Mouse (Mus musculus): ENCODE data around the gene Zkscan5. TPM values are rescaled to one million over a fixed set of nuclear protein-coding genes. Genes with fewer than 3 reads are reported as not detected.
A peak's percentile ranks its signal among the peaks of the same experiment; 100 is the strongest.
"Not testable (repeated sequence)": the region's sequence is repeated elsewhere in the genome, so short reads cannot be mapped to it uniquely, and the experiment has no call there.

Gene Zkscan5
- polyA plus RNA-seq, 1 experiment, result 7.8 TPM

GRCm38 (mm10) chr5:145190373-145190772 lies 14.0 kb upstream of the Zkscan5 start:
- Histone ChIP-seq H3K4me1 (ENCODE audit: control insufficient read depth, insufficient read depth, low read length) (peaks cover 18% of the 10 kb centered on the region), H3K4me3 (ENCODE audit: insufficient read depth, low read length) (peak overlapping the region; percentile 88), H3K27ac (ENCODE audit: insufficient read depth, low read depth, low read length) (peak overlapping the region; percentile 70; the same call in 1 of the 2 replicates)
- TF ChIP-seq POLR2A (IDR thresholded peaks at IDR 0.05; ENCODE audit: borderline replicate concordance, low read depth, low read length) (no peak), CTCF (IDR thresholded peaks at IDR 0.05; ENCODE audit: low read depth, low read length) (no peak)

GRCm38 (mm10) chr5:145190875-145191798 lies 13.2 kb upstream of the Zkscan5 start:
- peak overlapping the region; percentile 88 for H3K4me3 ChIP-seq (ENCODE audit: insufficient read depth, low read length)
- peaks cover 16% of the 10 kb centered on the region for H3K4me1 ChIP-seq (ENCODE audit: control insufficient read depth, insufficient read depth, low read length)
- TF ChIP-seq POLR2A (IDR thresholded peaks at IDR 0.05; ENCODE audit: borderline replicate concordance, low read depth, low read length) (0 out of 2 replicates have a peak, but pooled peaks have one; percentile 37), CTCF (IDR thresholded peaks at IDR 0.05; ENCODE audit: low read depth, low read length) (no peak)
- H3K27ac ChIP-seq (ENCODE audit: insufficient read depth, low read depth, low read length), result peak overlapping the region; percentile 70

GRCm38 (mm10) chr5:145191962-145192361 lies 12.4 kb upstream of the Zkscan5 start, which contains the start of gene Atp5j2:
Gene Atp5j2, minus strand, starts transcription at chr5:145192062.
- Histone ChIP-seq H3K4me3 (ENCODE audit: insufficient read depth, low read length) (peak within 1 kb of the TSS; percentile 88), H3K4me1 (ENCODE audit: control insufficient read depth, insufficient read depth, low read length) (peaks cover 16% of the 10 kb centered on the region), H3K27ac (ENCODE audit: insufficient read depth, low read depth, low read length) (peak within 1 kb of the TSS; percentile 70)
- no peak for TF ChIP-seq POLR2A (IDR thresholded peaks at IDR 0.05; ENCODE audit: borderline replicate concordance, low read depth, low read length)
- no peak for TF ChIP-seq CTCF (IDR thresholded peaks at IDR 0.05; ENCODE audit: low read depth, low read length)

GRCm38 (mm10) chr5:145200387-145200786 lies 4.0 kb upstream of the Zkscan5 start:
- TF ChIP-seq CTCF (IDR thresholded peaks at IDR 0.05; ENCODE audit: low read depth, low read length) (no peak), POLR2A (IDR thresholded peaks at IDR 0.05; ENCODE audit: borderline replicate concordance, low read depth, low read length) (no peak)
- peak overlapping the region; percentile 56 for H3K4me3 ChIP-seq (ENCODE audit: insufficient read depth, low read length)
- peaks cover 11% of the 10 kb centered on the region for H3K4me1 ChIP-seq (ENCODE audit: control insufficient read depth, insufficient read depth, low read length)

GRCm38 (mm10) chr5:145201321-145201991 lies 2.9 kb upstream of the Zkscan5 start, which contains the start of gene Zkscan14:
Gene Zkscan14, minus strand, starts transcription at chr5:145201868.
- TF ChIP-seq CTCF (IDR thresholded peaks at IDR 0.05; ENCODE audit: low read depth, low read length) (peak; percentile 14; the same call in 1 of the 2 replicates), POLR2A (IDR thresholded peaks at IDR 0.05; ENCODE audit: borderline replicate concordance, low read depth, low read length) (no peak)
- Histone ChIP-seq H3K27ac (ENCODE audit: insufficient read depth, low read depth, low read length) (peak within 1 kb of the TSS; percentile 88), H3K4me1 (ENCODE audit: control insufficient read depth, insufficient read depth, low read length) (peaks cover 15% of the 10 kb centered on the region), H3K4me3 (ENCODE audit: insufficient read depth, low read length) (peak within 1 kb of the TSS; percentile 77)

More at GRCm38 (mm10) chr5:145200387-145200786, 4.0 kb upstream of the Zkscan5 start:
- H3K27ac ChIP-seq (ENCODE audit: insufficient read depth, low read depth, low read length), result no peak overlapping the region

- peaks cover 15% of the 10 kb centered on the region for H3K4me1 ChIP-seq (ENCODE audit: control insufficient read depth, insufficient read depth, low read length)
- no peak overlapping the region for H3K27ac ChIP-seq (ENCODE audit: insufficient read depth, low read depth, low read length)
- H3K4me3 ChIP-seq (ENCODE audit: insufficient read depth, low read length), result no peak overlapping the region
- TF ChIP-seq POLR2A (IDR thresholded peaks at IDR 0.05; ENCODE audit: borderline replicate concordance, low read depth, low read length) (no peak), CTCF (IDR thresholded peaks at IDR 0.05; ENCODE audit: low read depth, low read length) (no peak)
Measured at GRCm38 (mm10) chr5:145202446-145202845, 1.9 kb upstream of the Zkscan5 start.

GRCm38 (mm10) chr5:145205041-145205440 lies 679 bp downstream of the Zkscan5 start:
- H3K27ac ChIP-seq (ENCODE audit: insufficient read depth, low read depth, low read length), result no peak overlapping the region
- TF ChIP-seq CTCF (IDR thresholded peaks at IDR 0.05; ENCODE audit: low read depth, low read length) (no peak), POLR2A (IDR thresholded peaks at IDR 0.05; ENCODE audit: borderline replicate concordance, low read depth, low read length) (no peak)
- peaks cover 8% of the 10 kb centered on the region for H3K4me1 ChIP-seq (ENCODE audit: control insufficient read depth, insufficient read depth, low read length)
- H3K4me3 ChIP-seq (ENCODE audit: insufficient read depth, low read length), result peak overlapping the region; percentile 41

GRCm38 (mm10) chr5:145207385-145207784 lies 3.0 kb downstream of the Zkscan5 start:
- Histone ChIP-seq H3K27ac (ENCODE audit: insufficient read depth, low read depth, low read length) (no peak overlapping the region), H3K4me3 (ENCODE audit: insufficient read depth, low read length) (no peak overlapping the region), H3K4me1 (ENCODE audit: control insufficient read depth, insufficient read depth, low read length) (peaks cover 6% of the 10 kb centered on the region)
- TF ChIP-seq CTCF (IDR thresholded peaks at IDR 0.05; ENCODE audit: low read depth, low read length) (no peak), POLR2A (IDR thresholded peaks at IDR 0.05; ENCODE audit: borderline replicate concordance, low read depth, low read length) (no peak)

GRCm38 (mm10) chr5:145207954-145208353 lies 3.6 kb downstream of the Zkscan5 start:
- no peak overlapping the region for H3K4me3 ChIP-seq (ENCODE audit: insufficient read depth, low read length)
- TF ChIP-seq CTCF (IDR thresholded peaks at IDR 0.05; ENCODE audit: low read depth, low read length) (no peak), POLR2A (IDR thresholded peaks at IDR 0.05; ENCODE audit: borderline replicate concordance, low read depth, low read length) (no peak)
- peaks cover 6% of the 10 kb centered on the region for H3K4me1 ChIP-seq (ENCODE audit: control insufficient read depth, insufficient read depth, low read length)
- no peak overlapping the region for H3K27ac ChIP-seq (ENCODE audit: insufficient read depth, low read depth, low read length)

GRCm38 (mm10) chr5:145208391-145208790 lies 4.0 kb downstream of the Zkscan5 start:
- H3K4me3 ChIP-seq (ENCODE audit: insufficient read depth, low read length); H3K4me1 ChIP-seq (ENCODE audit: control insufficient read depth, insufficient read depth, low read length); H3K27ac ChIP-seq (ENCODE audit: insufficient read depth, low read depth, low read length): not testable (repeated sequence)
